Mouse (Mus musculus): ENCODE results near the gene Rps6kb2. TPM values are rescaled to one million over a fixed set of nuclear protein-coding genes. Genes with fewer than 3 reads are reported as not detected.
A peak's percentile ranks its signal among the peaks of the same experiment; 100 is the strongest.

The Rps6kb2 gene
- polyA plus RNA-seq, 1 experiment: 79.5 TPM

DNA sequence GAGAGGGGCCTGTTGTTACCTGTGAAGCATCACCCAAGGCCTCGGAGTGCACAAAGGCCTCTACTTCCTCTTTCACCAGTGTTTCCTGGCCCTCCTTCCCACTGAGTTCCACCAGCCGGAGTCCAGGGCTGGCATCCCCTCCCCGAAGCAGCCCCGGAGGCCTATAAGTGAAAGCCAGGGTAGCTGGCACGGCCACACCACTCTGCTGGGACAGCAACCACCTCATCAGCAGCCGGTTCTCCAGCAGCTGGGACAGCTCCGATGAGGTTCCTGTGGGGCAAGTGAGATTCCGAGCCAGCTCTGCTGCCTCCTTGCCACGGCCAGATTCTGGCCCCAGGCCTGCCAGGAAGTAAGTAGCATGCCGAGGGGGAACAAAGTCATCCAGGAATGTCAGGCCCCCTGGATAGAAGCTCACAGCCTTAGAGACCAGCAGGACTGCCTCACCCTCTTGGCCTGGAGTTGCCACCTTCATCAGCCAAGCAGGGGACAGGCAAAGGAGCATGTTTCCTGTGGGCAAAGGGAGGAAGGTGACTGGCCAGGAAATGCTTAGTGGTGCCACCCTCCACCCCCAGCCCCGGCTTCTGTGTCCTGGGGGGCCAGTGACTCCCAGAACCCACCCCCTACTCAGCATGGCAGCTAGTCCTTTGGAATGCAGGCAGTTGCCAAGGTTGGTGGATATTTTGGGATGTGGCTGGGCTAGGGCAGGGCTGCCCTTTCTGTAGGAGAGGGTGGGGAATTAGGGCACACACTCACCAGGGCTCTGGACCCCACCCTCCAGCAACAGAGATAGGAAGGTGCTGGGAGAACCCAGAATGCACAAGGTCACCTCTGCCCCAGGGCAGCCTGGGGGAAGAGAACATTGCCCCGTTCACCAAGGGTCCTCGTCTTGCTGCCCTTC is 8.5 kb upstream of the Rps6kb2 start:
- H3K4me3 ChIP-seq (ENCODE audit: insufficient read depth, low read length): no peak overlapping the region
- no peak for TF ChIP-seq POLR2A (IDR thresholded peaks at IDR 0.05; ENCODE audit: extremely low read depth, insufficient read depth, low read length)
- no peak overlapping the region for H3K27ac ChIP-seq (ENCODE audit: insufficient read depth, low read length)
- H3K4me1 ChIP-seq (ENCODE audit: control insufficient read depth, insufficient read depth, low read length): no peaks in the 10 kb centered on the region

DNA sequence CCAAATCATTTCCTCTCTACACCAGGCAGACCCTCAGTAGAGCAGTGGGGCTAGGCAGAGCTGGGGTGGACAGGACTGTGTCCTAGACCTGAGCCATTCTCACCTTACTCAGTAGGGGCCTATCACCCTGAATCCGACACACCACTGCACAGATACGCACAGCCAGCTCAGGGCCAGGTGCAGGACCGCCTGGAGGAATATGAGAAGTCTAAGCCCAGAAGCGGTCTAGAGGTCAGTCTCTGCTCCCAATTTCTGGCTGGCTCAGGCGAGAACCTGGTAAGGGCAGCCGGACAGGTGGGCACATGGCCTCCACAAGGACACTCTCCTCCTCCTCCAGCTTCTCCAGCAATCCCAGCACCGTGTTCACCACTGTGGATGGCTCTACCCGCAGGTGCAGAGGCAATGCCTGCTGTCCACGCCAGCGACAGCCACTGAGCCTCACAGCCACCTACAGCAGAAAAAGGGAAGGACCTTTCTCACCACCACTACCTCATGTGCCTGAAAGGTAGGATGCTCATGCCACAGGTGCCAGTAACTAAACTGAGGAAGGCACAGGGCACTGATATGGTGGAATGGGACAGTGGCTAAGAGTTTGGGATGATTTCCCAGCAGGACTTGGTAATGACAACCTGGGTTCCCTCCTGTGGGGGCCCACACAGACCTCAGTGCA is 7.7 kb upstream of the Rps6kb2 start:
- Histone ChIP-seq H3K4me1 (ENCODE audit: control insufficient read depth, insufficient read depth, low read length) (no peaks in the 10 kb centered on the region), H3K4me3 (ENCODE audit: insufficient read depth, low read length) (no peak overlapping the region), H3K27ac (ENCODE audit: insufficient read depth, low read length) (no peak overlapping the region)
- no peak for TF ChIP-seq CTCF (IDR thresholded peaks at IDR 0.05; ENCODE audit: extremely low read depth, insufficient read depth, low read length)
- TF ChIP-seq POLR2A (IDR thresholded peaks at IDR 0.05; ENCODE audit: extremely low read depth, insufficient read depth, low read length): no peak

DNA sequence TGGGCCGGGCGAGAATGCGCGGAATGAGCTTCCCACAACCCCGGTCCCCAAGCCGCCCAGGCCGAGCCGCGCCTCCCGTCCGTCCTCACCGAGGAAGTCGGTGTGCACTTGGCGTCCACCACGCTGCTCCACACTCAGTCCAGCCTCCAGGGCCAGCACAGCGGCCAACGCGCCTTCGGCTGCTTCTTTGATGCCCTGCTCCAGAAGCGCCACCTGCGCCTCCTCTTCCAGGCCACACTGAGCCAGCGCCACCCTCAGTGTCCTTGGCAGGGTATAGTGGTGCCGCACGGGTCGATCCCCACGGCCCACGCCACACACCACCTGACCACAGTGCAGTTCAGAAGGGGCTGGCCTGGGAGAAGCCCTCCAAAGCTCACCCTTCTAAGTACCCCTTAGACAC is 6.7 kb upstream of the Rps6kb2 start:
- H3K4me1 ChIP-seq (ENCODE audit: control insufficient read depth, insufficient read depth, low read length): no peaks in the 10 kb centered on the region
- peak overlapping the region; percentile 39 for H3K4me3 ChIP-seq (ENCODE audit: insufficient read depth, low read length)
- H3K27ac ChIP-seq (ENCODE audit: insufficient read depth, low read length): peak overlapping the region; percentile 76
- TF ChIP-seq POLR2A (IDR thresholded peaks at IDR 0.05; ENCODE audit: extremely low read depth, insufficient read depth, low read length) (no peak), CTCF (IDR thresholded peaks at IDR 0.05; ENCODE audit: extremely low read depth, insufficient read depth, low read length) (no peak)

DNA sequence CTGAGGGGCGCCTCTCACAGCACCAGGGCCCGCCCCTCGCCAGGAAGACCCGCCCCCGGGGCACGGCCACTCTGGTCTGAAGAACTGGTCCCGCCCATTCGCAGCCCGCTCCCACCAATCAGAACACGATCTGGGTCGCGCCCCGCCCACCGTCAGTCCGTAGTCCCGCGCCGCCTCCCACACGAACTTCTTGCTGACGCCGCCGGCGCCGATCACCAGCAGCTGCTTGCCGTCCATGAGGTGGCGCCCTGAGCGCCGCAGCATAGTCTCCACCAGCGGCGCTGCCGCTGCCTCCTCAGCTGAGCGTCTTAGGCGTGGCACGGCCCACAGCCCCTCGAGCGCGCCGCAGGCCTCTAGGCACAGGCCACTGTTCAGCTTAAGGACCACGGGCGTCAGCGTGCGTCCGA is 6.2 kb upstream of the Rps6kb2 start:
- Histone ChIP-seq H3K4me1 (ENCODE audit: control insufficient read depth, insufficient read depth, low read length) (no peaks in the 10 kb centered on the region), H3K4me3 (ENCODE audit: insufficient read depth, low read length) (peak overlapping the region; percentile 39), H3K27ac (ENCODE audit: insufficient read depth, low read length) (peak overlapping the region; percentile 76)
- TF ChIP-seq CTCF (IDR thresholded peaks at IDR 0.05; ENCODE audit: extremely low read depth, insufficient read depth, low read length) (peak; percentile 60), POLR2A (IDR thresholded peaks at IDR 0.05; ENCODE audit: extremely low read depth, insufficient read depth, low read length) (peak; percentile 89)

DNA sequence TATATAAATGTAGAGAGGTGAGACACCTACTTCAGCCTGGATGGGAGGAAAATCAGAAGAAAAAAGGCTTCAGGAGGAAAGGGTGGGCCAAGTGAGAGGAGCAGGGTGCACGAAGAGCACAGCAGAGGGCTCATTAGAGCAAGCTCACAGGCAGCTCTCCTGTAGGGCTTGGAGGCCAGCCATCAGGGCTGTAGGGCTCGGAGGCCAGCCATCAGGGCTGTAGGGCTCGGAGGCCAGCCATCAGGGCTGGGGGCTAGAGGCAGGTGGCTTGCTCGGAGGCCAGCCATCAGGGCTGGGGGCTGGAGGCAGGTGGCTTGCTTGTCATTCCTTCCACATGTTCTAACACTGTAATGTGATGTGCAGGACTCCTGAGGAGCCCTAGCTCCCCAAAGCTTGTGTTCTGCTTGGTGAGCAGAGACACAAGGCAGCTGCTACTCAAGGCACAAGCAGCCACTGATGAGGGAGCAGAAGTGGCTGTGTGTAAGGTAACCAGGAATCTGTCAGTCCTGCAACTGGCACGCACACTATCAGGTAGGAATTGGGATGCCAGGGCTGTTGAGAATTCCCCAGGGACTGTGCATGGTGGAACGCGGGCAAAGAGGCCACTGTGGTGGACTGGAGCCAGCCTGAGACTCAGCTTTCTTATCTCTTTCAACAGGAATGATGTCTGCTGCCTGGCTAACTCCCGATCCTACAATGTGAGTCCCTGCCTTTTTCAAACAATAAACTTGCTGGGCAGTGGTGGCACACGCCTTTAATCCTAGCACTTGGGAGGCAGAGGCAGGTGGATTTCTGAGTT is 3.7 kb upstream of the Rps6kb2 start:
- Histone ChIP-seq H3K4me1 (ENCODE audit: control insufficient read depth, insufficient read depth, low read length) (peaks cover 4% of the 10 kb centered on the region), H3K27ac (ENCODE audit: insufficient read depth, low read length) (no peak overlapping the region), H3K4me3 (ENCODE audit: insufficient read depth, low read length) (no peak overlapping the region)
- TF ChIP-seq POLR2A (IDR thresholded peaks at IDR 0.05; ENCODE audit: extremely low read depth, insufficient read depth, low read length): no peak
- no peak for TF ChIP-seq CTCF (IDR thresholded peaks at IDR 0.05; ENCODE audit: extremely low read depth, insufficient read depth, low read length)

DNA sequence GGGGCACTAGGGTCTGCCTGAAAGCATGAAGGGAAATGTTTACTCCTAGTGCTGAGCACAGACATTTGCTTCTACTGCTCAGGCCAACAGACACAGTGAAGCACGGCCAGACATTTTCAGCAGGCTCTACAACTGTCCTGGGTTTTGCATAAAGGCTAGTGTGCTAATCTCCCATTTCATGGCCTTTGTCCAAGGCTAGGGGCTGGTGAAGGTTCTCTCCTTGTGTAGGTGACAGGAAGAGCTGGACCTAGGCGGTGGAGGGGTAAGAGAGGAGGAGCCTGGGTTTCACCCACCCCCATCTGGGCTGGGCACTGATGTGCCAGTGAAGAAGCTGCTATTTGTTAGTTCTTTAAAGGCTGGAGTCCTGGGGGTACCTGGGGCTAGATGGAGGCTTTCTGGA is 1.6 kb upstream of the Rps6kb2 start:
- H3K4me1 ChIP-seq (ENCODE audit: control insufficient read depth, insufficient read depth, low read length): peaks cover 4% of the 10 kb centered on the region
- no peak for TF ChIP-seq POLR2A (IDR thresholded peaks at IDR 0.05; ENCODE audit: extremely low read depth, insufficient read depth, low read length)
- TF ChIP-seq CTCF (IDR thresholded peaks at IDR 0.05; ENCODE audit: extremely low read depth, insufficient read depth, low read length): no peak
- no peak overlapping the region for H3K4me3 ChIP-seq (ENCODE audit: insufficient read depth, low read length)
- H3K27ac ChIP-seq (ENCODE audit: insufficient read depth, low read length): no peak overlapping the region

DNA sequence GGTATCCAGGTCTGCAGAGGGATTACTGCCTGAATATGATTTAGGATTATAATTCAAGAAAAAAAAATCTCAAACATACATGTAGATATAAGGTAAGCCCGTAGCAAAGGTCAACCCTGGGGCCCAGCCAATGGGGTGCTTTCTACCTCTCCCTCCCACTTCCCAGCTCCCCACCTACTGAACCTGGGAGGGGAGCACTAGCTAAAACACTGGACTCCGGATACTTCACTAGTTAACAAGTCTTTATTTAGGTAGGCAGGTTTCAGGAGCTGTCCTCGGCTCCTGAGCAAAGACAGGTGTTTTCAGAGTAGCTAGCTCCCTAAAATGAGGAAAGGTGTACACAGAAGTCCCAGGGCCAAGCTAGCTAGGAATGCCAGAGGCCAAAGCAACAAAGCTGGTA is 946 bp upstream of the Rps6kb2 start:
- H3K27ac ChIP-seq (ENCODE audit: insufficient read depth, low read length): no peak overlapping the region
- peaks cover 4% of the 10 kb centered on the region for H3K4me1 ChIP-seq (ENCODE audit: control insufficient read depth, insufficient read depth, low read length)
- no peak overlapping the region for H3K4me3 ChIP-seq (ENCODE audit: insufficient read depth, low read length)
- no peak for TF ChIP-seq POLR2A (IDR thresholded peaks at IDR 0.05; ENCODE audit: extremely low read depth, insufficient read depth, low read length)
- no peak for TF ChIP-seq CTCF (IDR thresholded peaks at IDR 0.05; ENCODE audit: extremely low read depth, insufficient read depth, low read length)

DNA sequence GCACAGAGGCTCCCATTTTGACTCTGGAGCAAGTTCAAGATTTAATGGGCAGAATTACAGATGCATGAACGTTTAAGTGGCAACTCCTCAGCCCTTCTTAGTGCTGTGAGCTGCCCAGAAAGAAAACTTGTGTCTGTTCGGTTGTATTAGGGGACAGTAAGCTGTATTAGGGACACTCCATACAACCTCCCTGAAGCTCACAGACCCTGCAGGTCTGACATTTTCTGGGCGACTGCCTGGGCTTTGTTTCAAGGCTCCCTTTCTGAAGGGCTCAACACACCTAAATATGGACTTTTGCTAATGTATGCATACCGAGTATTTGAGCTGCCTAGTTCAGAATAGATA is 361 bp upstream of the Rps6kb2 start:
- TF ChIP-seq CTCF (IDR thresholded peaks at IDR 0.05; ENCODE audit: extremely low read depth, insufficient read depth, low read length) (no peak), POLR2A (IDR thresholded peaks at IDR 0.05; ENCODE audit: extremely low read depth, insufficient read depth, low read length) (no peak)
- H3K4me3 ChIP-seq (ENCODE audit: insufficient read depth, low read length): peak overlapping the region; percentile 58
- peak overlapping the region; percentile 64; the same call in 1 of the 2 replicates for H3K27ac ChIP-seq (ENCODE audit: insufficient read depth, low read length)
- peaks cover 4% of the 10 kb centered on the region for H3K4me1 ChIP-seq (ENCODE audit: control insufficient read depth, insufficient read depth, low read length)

DNA sequence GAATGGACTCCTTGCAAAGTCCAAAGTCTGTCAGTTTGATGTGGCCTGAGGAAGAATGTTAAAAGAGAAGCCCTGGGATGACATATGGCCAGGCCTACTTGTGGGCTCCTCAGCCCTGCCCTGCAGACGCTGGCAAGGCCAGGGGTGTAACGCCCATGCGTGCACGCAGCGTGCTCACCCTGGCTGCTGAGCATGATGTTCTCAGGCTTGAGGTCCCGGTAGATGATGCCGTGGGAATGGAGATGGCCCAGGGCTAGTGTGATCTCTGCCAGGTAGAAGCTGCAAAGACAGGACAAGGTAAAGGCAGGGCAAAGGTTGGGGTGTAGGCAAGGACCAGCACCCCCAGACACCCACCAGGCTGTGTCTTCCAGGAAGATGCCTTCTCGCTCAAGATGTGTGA is 4.1 kb downstream of the Rps6kb2 start:
- Histone ChIP-seq H3K27ac (ENCODE audit: insufficient read depth, low read length) (no peak overlapping the region), H3K4me3 (ENCODE audit: insufficient read depth, low read length) (no peak overlapping the region), H3K4me1 (ENCODE audit: control insufficient read depth, insufficient read depth, low read length) (peaks cover 4% of the 10 kb centered on the region)
- TF ChIP-seq CTCF (IDR thresholded peaks at IDR 0.05; ENCODE audit: extremely low read depth, insufficient read depth, low read length) (no peak), POLR2A (IDR thresholded peaks at IDR 0.05; ENCODE audit: extremely low read depth, insufficient read depth, low read length) (no peak)
